Comparison of ENCODE assay signal across 14 mouse cellular contexts in genomic region chr6:99853716-99854115, GRCm38 (mm10).
DNase-seq lines count a peak whose midpoint lies in the region; ATAC-seq and TF ChIP-seq lines count a peak whose summit lies in the region.
"Had no signal": no experiment of that assay in that cellular context is flagged by ENCODE, and none has a peak within 500 bp of the region (broad histone marks: within the 10 kb centered on the region; RNA-seq: fewer than 3 reads in every experiment).

No protein-coding gene starts in this region.

- no peak for ATAC-seq in intestine, postnatal 0 days
- ATAC-seq in intestine, embryonic 15.5 days: no peak
- no peak for ATAC-seq in midbrain, embryonic 11.5 days (ENCODE audit: low FRiP score)
- ATAC-seq in stomach, embryonic 16.5 days (ENCODE audit: insufficient read depth, low FRiP score): 0 out of 2 replicates have a peak, but pooled peaks have one; percentile 17

- no peaks in the 10 kb centered on the region for H3K4me1 ChIP-seq in intestine, postnatal 0 days (replicated peaks; ENCODE audit: control insufficient read depth, insufficient read depth, low read length)
- H3K4me1 ChIP-seq in intestine, embryonic 15.5 days (replicated peaks): no peaks in the 10 kb centered on the region
- no peaks in the 10 kb centered on the region for H3K4me1 ChIP-seq in midbrain, embryonic 11.5 days (ENCODE audit: control insufficient read depth, insufficient read depth, low read length)
- peaks cover 6% of the 10 kb centered on the region for H3K4me1 ChIP-seq in midbrain, embryonic 10.5 days
- H3K4me1 ChIP-seq in stomach, embryonic 16.5 days (ENCODE audit: control insufficient read depth, insufficient read depth, low read length): no peaks in the 10 kb centered on the region

- TF ChIP-seq CTCF in intestine, postnatal 0 days (IDR thresholded peaks at IDR 0.05; ENCODE audit: low read depth): peak; percentile 45

- no peaks in the 10 kb centered on the region for H3K27me3 ChIP-seq in intestine, postnatal 0 days (replicated peaks; ENCODE audit: control insufficient read depth, insufficient read depth, low read length)
- no peaks in the 10 kb centered on the region for H3K27me3 ChIP-seq in intestine, embryonic 15.5 days (replicated peaks)
- H3K27me3 ChIP-seq in midbrain, embryonic 11.5 days (ENCODE audit: control insufficient read depth, insufficient read depth, low read length): no peaks in the 10 kb centered on the region
- no peaks in the 10 kb centered on the region; the same call in 1 of the 2 replicates for H3K27me3 ChIP-seq in midbrain, embryonic 10.5 days (ENCODE audit: low read depth, poor library complexity, severe bottlenecking)
- no peaks in the 10 kb centered on the region for H3K27me3 ChIP-seq in stomach, embryonic 16.5 days (ENCODE audit: control insufficient read depth, insufficient read depth, low read length)

- no peak overlapping the region for H3K27ac ChIP-seq in intestine, postnatal 0 days (ENCODE audit: low read depth, low read length)
- no peak overlapping the region for H3K27ac ChIP-seq in intestine, embryonic 15.5 days
- no peak overlapping the region for H3K27ac ChIP-seq in midbrain, embryonic 11.5 days (ENCODE audit: low read depth, low read length)
- no peak overlapping the region for H3K27ac ChIP-seq in midbrain, embryonic 10.5 days (replicated peaks)
- no peak overlapping the region for H3K27ac ChIP-seq in stomach, embryonic 16.5 days (ENCODE audit: low read length)
- H3K27ac ChIP-seq: gastrocnemius, adult 2 months; heart, adult 2 months had no signal

- H3K9ac ChIP-seq in intestine, postnatal 0 days (ENCODE audit: low read depth, low read length): no peak overlapping the region
- no peak overlapping the region for H3K9ac ChIP-seq in intestine, embryonic 15.5 days
- no peak overlapping the region for H3K9ac ChIP-seq in midbrain, embryonic 11.5 days (ENCODE audit: low read length)
- no peak overlapping the region for H3K9ac ChIP-seq in stomach, embryonic 16.5 days (ENCODE audit: low read length)

- no peaks in the 10 kb centered on the region for H3K9me3 ChIP-seq in intestine, postnatal 0 days (ENCODE audit: control insufficient read depth)
- no peaks in the 10 kb centered on the region for H3K9me3 ChIP-seq in intestine, embryonic 15.5 days
- H3K9me3 ChIP-seq in midbrain, embryonic 11.5 days (ENCODE audit: control insufficient read depth, low read length): no peaks in the 10 kb centered on the region
- H3K9me3 ChIP-seq in midbrain, embryonic 10.5 days (replicated peaks): no peaks in the 10 kb centered on the region
- no peaks in the 10 kb centered on the region for H3K9me3 ChIP-seq in stomach, embryonic 16.5 days (replicated peaks; ENCODE audit: control insufficient read depth, low read length)

- no peaks in the 10 kb centered on the region for H3K36me3 ChIP-seq in intestine, postnatal 0 days (ENCODE audit: control insufficient read depth, insufficient read depth)
- no peaks in the 10 kb centered on the region for H3K36me3 ChIP-seq in intestine, embryonic 15.5 days
- no peaks in the 10 kb centered on the region for H3K36me3 ChIP-seq in midbrain, embryonic 11.5 days (ENCODE audit: control insufficient read depth, insufficient read depth, low read length)
- H3K36me3 ChIP-seq in midbrain, embryonic 10.5 days: no peaks in the 10 kb centered on the region
- no peaks in the 10 kb centered on the region for H3K36me3 ChIP-seq in stomach, embryonic 16.5 days (ENCODE audit: control insufficient read depth, insufficient read depth, low read length)
- H3K36me3 ChIP-seq: G1E had no signal

- no peak overlapping the region for H3K4me2 ChIP-seq in intestine, postnatal 0 days (replicated peaks; ENCODE audit: low read depth)
- H3K4me2 ChIP-seq in intestine, embryonic 15.5 days (replicated peaks): no peak overlapping the region
- H3K4me2 ChIP-seq in midbrain, embryonic 11.5 days: no peak overlapping the region
- H3K4me2 ChIP-seq in stomach, embryonic 16.5 days (ENCODE audit: low read depth, low read length): no peak overlapping the region

- H3K4me3 ChIP-seq in intestine, postnatal 0 days (ENCODE audit: low read depth, low read length): no peak overlapping the region
- no peak overlapping the region for H3K4me3 ChIP-seq in intestine, embryonic 15.5 days (replicated peaks)
- H3K4me3 ChIP-seq in midbrain, embryonic 11.5 days (ENCODE audit: low read depth, low read length): no peak overlapping the region
- H3K4me3 ChIP-seq in midbrain, embryonic 10.5 days: no peak overlapping the region
- no peak overlapping the region for H3K4me3 ChIP-seq in stomach, embryonic 16.5 days (replicated peaks; ENCODE audit: low read length)
- H3K4me3 ChIP-seq: gastrocnemius, adult 2 months; heart, adult 2 months had no signal

- DNase-seq in embryo, embryonic 10.5 days (ENCODE audit: low spot score): peak; percentile 36
- no peak for DNase-seq in embryo, embryonic 9.5 days (ENCODE audit: extremely low spot score)
- DNase-seq in midbrain, embryonic 11.5 days (ENCODE audit: low spot score, missing footprints): peak; percentile 75
- no peak for DNase-seq in midbrain, embryonic 10.5 days (ENCODE audit: low spot score)
- DNase-seq in thymus, postnatal 25 days: no peak
- DNase-seq: gastrocnemius, adult 2 months; heart, adult 2 months; kidney, adult 8-10 months; lung, adult 18-20 months; thymus, postnatal 36 days had no signal

- 43% methylated on average over 3 of the region's 3 CpGs for WGBS in intestine, postnatal 0 days
- 51% methylated on average over 3 of the region's 3 CpGs for WGBS in intestine, embryonic 15.5 days
- 44% methylated on average over 3 of the region's 3 CpGs for WGBS in midbrain, embryonic 11.5 days
- 53% methylated on average over 3 of the region's 3 CpGs for WGBS in midbrain, embryonic 10.5 days
- WGBS in stomach, embryonic 16.5 days: 40% methylated on average over 3 of the region's 3 CpGs

Comparison
In these comparisons a context has a peak if more than half of its experiments do, and no peak if none do; other contexts are left out.
1. DNase-seq: peak in embryo, embryonic 10.5 days (single experiment) and midbrain, embryonic 11.5 days (single experiment); none in embryo, embryonic 9.5 days (single experiment), midbrain, embryonic 10.5 days (single experiment) and thymus, postnatal 25 days (single experiment).